Mouse (Mus musculus) CH12.LX (cell line): ENCODE results near the gene Srrm4. TPM values are rescaled to one million over a fixed set of nuclear protein-coding genes. Genes with fewer than 3 reads are reported as not detected.

Source experiments
- DNase-seq: peaks from one replicate; pipeline ENCODE4 v3.0.0-alpha.2; 2013; ENCODE audit errors: extremely low read depth
- H3K27ac ChIP-seq: 2 replicates; pipeline ENCODE4 v1.5.1; 2012; ENCODE audit warnings: low read depth, mild to moderate bottlenecking, control low read depth, moderate library complexity; ENCODE audit not compliant: insufficient read depth
- H3K27me3 ChIP-seq: replicated peaks from 2 replicates; pipeline ENCODE3; 2012; ENCODE audit warnings: inconsistent platforms
- H3K36me3 ChIP-seq, 2 experiments: replicated peaks in 1 of 2; 2 replicates each; pipeline versions ENCODE3 to v1.6.1; 2012; ENCODE audit warnings: inconsistent platforms in 1 of 2, low read length in 1 of 2, mild to moderate bottlenecking in 1 of 2, mixed read lengths in 1 of 2, moderate library complexity in 1 of 2; ENCODE audit not compliant: control insufficient read depth in 1 of 2, insufficient read depth in 1 of 2
- H3K4me1 ChIP-seq, 2 experiments: 2 replicates each; pipeline ENCODE4 v1.6.1; 2012; ENCODE audit warnings: inconsistent platforms in 1 of 2, moderate library complexity in 1 of 2; ENCODE audit not compliant: insufficient read depth in 2 of 2, control insufficient read depth in 1 of 2
- H3K4me2 ChIP-seq: 2 replicates; pipeline ENCODE4 v1.6.1; 2012; ENCODE audit warnings: low read depth, mild to moderate bottlenecking, control low read depth; ENCODE audit not compliant: poor library complexity, insufficient read depth, severe bottlenecking
- H3K4me3 ChIP-seq, 3 experiments: fragments of 150-350 bp in 1 of 3; sonication (generic) in 1 of 3; replicated peaks in 1 of 3; 2 replicates each; pipeline versions ENCODE3 to v1.5.1; 2011 to 2012; ENCODE audit warnings: low read depth in 2 of 3, low read length in 2 of 3, mild to moderate bottlenecking in 2 of 3, moderate library complexity in 2 of 3, control low read depth in 1 of 3, improper control_type of control experiment in 1 of 3, inconsistent platforms in 1 of 3, mixed read lengths in 1 of 3; ENCODE audit not compliant: poor library complexity in 1 of 3
- H3K79me2 ChIP-seq: replicated peaks from 2 replicates; pipeline ENCODE4 v1.6.1; 2012; ENCODE audit warnings: mild to moderate bottlenecking, moderate library complexity; ENCODE audit not compliant: control insufficient read depth, poor library complexity, insufficient read depth, severe bottlenecking; ENCODE audit errors: extremely low read depth
- H3K9ac ChIP-seq: 2 replicates; pipeline ENCODE4 v1.6.1; 2012; ENCODE audit warnings: low read depth, mild to moderate bottlenecking, control low read depth, moderate library complexity; ENCODE audit not compliant: insufficient read depth
- H3K9me3 ChIP-seq: replicated peaks from 2 replicates; pipeline ENCODE3; 2012; ENCODE audit warnings: low read length, inconsistent platforms, mixed read lengths
- BHLHE40 ChIP-seq: IDR thresholded peaks from 2 replicates; pipeline ENCODE4 v1.6.1; 2011; ENCODE audit warnings: mild to moderate bottlenecking, low read depth, low read length, improper control_type of control experiment
- CHD1 ChIP-seq: IDR thresholded peaks from 2 replicates; pipeline ENCODE4 v1.6.1; 2012; ENCODE audit warnings: low read depth, low read length, improper control_type of control experiment, inconsistent platforms
- CTCF ChIP-seq, 2 experiments: IDR thresholded peaks in 1 of 2; conservative IDR thresholded peaks in 1 of 2; 2 replicates each; pipeline ENCODE4 v1.5.1; 2011 to 2012; ENCODE audit warnings: low read depth in 2 of 2, low read length in 2 of 2, improper control_type of control experiment in 1 of 2, inconsistent platforms in 1 of 2, mild to moderate bottlenecking in 1 of 2, moderate library complexity in 1 of 2
- E2F4 ChIP-seq: IDR thresholded peaks from 2 replicates; pipeline ENCODE4 v1.6.1; 2011; ENCODE audit warnings: low read depth, low read length, improper control_type of control experiment; ENCODE audit not compliant: insufficient replicate concordance
- ELF1 ChIP-seq: IDR thresholded peaks from 2 replicates; pipeline ENCODE4 v1.6.1; 2014; ENCODE audit warnings: low read depth, mild to moderate bottlenecking, inconsistent platforms, low read length, improper control_type of control experiment
- ETS1 ChIP-seq: conservative IDR thresholded peaks from 2 replicates; pipeline ENCODE4 v1.6.1; 2012; ENCODE audit warnings: low read depth, mild to moderate bottlenecking, inconsistent platforms, low read length, improper control_type of control experiment, moderate library complexity
- HCFC1 ChIP-seq: IDR thresholded peaks from 2 replicates; pipeline ENCODE4 v1.6.1; 2012; ENCODE audit warnings: low read depth, mild to moderate bottlenecking, inconsistent platforms, low read length, improper control_type of control experiment
- IRF4 ChIP-seq: IDR thresholded peaks from 2 replicates; pipeline ENCODE4 v1.6.1; 2014; ENCODE audit warnings: low read depth, mild to moderate bottlenecking, inconsistent platforms, low read length, improper control_type of control experiment
- JUN ChIP-seq: IDR thresholded peaks from 2 replicates; pipeline ENCODE4 v1.6.1; 2011; ENCODE audit warnings: low read depth, mild to moderate bottlenecking, low read length, improper control_type of control experiment, moderate library complexity; ENCODE audit not compliant: insufficient read depth
- JUND ChIP-seq: conservative IDR thresholded peaks from 2 replicates; pipeline ENCODE4 v1.6.1; 2011; ENCODE audit warnings: low read depth, low read length, improper control_type of control experiment
- KAT2A ChIP-seq: IDR thresholded peaks from 2 replicates; pipeline ENCODE4 v1.6.1; 2012; ENCODE audit warnings: low read length, improper control_type of control experiment, inconsistent platforms; ENCODE audit not compliant: insufficient replicate concordance
- MAX ChIP-seq: IDR thresholded peaks from 2 replicates; pipeline ENCODE4 v1.6.1; 2011; ENCODE audit warnings: low read length, improper control_type of control experiment
- MAZ ChIP-seq: IDR thresholded peaks from 2 replicates; pipeline ENCODE4 v1.6.1; 2012; ENCODE audit warnings: low read depth, mild to moderate bottlenecking, inconsistent platforms, low read length, improper control_type of control experiment, moderate library complexity
- MEF2A ChIP-seq: IDR thresholded peaks from 2 replicates; pipeline ENCODE4 v1.6.1; 2014; ENCODE audit warnings: low read depth, mild to moderate bottlenecking, inconsistent platforms, low read length, improper control_type of control experiment, borderline replicate concordance
- NELFE ChIP-seq: IDR thresholded peaks from 2 replicates; pipeline ENCODE4 v1.6.1; 2011; ENCODE audit warnings: low read depth, low read length, improper control_type of control experiment
- RAD21 ChIP-seq: IDR thresholded peaks from 2 replicates; pipeline ENCODE4 v1.6.1; 2011; ENCODE audit warnings: low read depth, mild to moderate bottlenecking, low read length, improper control_type of control experiment, moderate library complexity
- SMC3 ChIP-seq: IDR thresholded peaks from 2 replicates; pipeline ENCODE4 v1.6.1; 2011; ENCODE audit warnings: low read depth, low read length, improper control_type of control experiment
- TBP ChIP-seq: conservative IDR thresholded peaks from 2 replicates; pipeline ENCODE4 v1.6.1; 2011; ENCODE audit warnings: low read depth, low read length, improper control_type of control experiment
- UBTF ChIP-seq: IDR thresholded peaks from 2 replicates; pipeline ENCODE4 v1.6.1; 2012; ENCODE audit warnings: low read depth, mild to moderate bottlenecking, inconsistent platforms, low read length, improper control_type of control experiment, moderate library complexity
- ZKSCAN1 ChIP-seq: IDR thresholded peaks from 2 replicates; pipeline ENCODE4 v1.6.1; 2012; ENCODE audit warnings: low read depth, inconsistent platforms, low read length, improper control_type of control experiment, borderline replicate concordance
- ZMIZ1 ChIP-seq: IDR thresholded peaks from 2 replicates; pipeline ENCODE4 v1.6.1; 2012; ENCODE audit warnings: low read depth, mild to moderate bottlenecking, inconsistent platforms, low read length, improper control_type of control experiment
- ZNF384 ChIP-seq: IDR thresholded peaks from 2 replicates; pipeline ENCODE4 v1.6.1; 2012; ENCODE audit warnings: low read depth, low read length, improper control_type of control experiment, inconsistent platforms
- dilution Hi-C: fragments of 300-500 bp; cut with MboI; formaldehyde crosslinking; loops from 2 replicates; pipeline ENCODE4 v1.14.3; 2020; ENCODE audit warnings: low sequenced_read_pairs; ENCODE audit not compliant: extremely low pct_unique_long_range_greater_than_20kb, extremely low pct_ligation_motif_present
- in situ Hi-C: fragments of 300-500 bp; cut with MboI; formaldehyde crosslinking; loops from 3 replicates; pipeline ENCODE4 v1.14.3; 2019; ENCODE audit warnings: low sequenced_read_pairs, low pct_ligation_motif_present, low pct_unique_long_range_greater_than_20kb, mixed read lengths
- polyA plus RNA-seq: library from polyadenylated mRNA; unstranded; fragments of >175 nt; gene quantifications from 2 replicates; pipeline ENCODE4 v1.2.1, GENCODE M21; 2012; ENCODE audit warnings: low read depth; ENCODE audit not compliant: insufficient read length
- total RNA-seq, 2 experiments: library from RNA; depleted of rRNA; stranded (reverse); fragments of 300-350 nt in 1 of 2; fragments of >200 nt in 1 of 2; gene quantifications; 2 replicates each; pipeline ENCODE4 v1.2.3; 2012 to 2014

The Srrm4 gene
- total and polyA plus RNA-seq, 3 experiments: not detected

DNA sequence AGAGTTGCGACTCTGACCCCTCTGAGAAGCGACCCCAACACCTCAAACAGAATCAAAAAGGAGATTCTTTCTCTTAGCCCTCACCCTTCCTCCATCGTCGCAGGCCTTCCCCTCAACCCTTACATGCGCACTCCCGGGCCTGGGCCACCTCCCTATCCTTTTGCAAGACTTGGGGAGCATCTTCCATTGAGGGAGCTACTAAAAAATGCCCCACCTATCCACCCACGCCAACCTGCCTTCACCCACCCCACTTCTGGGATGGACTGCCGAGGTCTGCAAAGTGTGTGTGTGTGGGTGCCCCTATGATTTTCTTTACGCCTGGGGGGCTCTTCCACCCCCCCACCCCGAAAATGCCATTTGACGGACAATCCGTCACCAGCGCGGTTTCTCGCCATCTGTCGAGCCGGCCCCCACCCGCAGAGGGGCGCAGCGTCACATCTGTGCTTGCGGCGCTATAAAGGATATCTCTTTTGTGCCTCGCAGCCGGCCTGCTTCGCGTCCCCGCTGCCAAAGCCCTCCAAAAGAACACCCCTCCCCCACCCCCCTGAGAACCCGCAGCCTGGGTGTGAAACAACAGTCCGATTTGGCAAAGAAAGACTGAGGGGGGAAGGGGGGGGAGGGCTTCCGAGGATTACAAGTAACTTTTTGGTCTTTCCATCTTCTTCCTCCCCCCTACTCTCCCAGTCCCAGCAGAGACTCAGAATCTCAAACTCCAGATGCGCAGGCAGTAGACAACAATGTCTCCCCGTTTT, 608 bp upstream of the Srrm4 start:
- H3K4me3 ChIP-seq: no peak overlapping the region
- DNase-seq: no peak
- in situ Hi-C loops (no loop called here), dilution Hi-C loops (no loop called here)
- H3K9me3 ChIP-seq: peaks cover 91% of the 10 kb centered on the region
- no peaks in the 10 kb centered on the region for H3K4me1 ChIP-seq
- no peaks in the 10 kb centered on the region for H3K36me3 ChIP-seq
- no peaks in the 10 kb centered on the region for H3K27me3 ChIP-seq
- TF ChIP-seq NELFE: no peak
- no peak for TF ChIP-seq SMC3
- TF ChIP-seq, all 38 proteins: peak for 0
- Histone ChIP-seq H3K9ac (no peak overlapping the region), H3K79me2 (no peaks in the 10 kb centered on the region), H3K27ac (no peak overlapping the region), H3K4me2 (no peak overlapping the region)

DNA sequence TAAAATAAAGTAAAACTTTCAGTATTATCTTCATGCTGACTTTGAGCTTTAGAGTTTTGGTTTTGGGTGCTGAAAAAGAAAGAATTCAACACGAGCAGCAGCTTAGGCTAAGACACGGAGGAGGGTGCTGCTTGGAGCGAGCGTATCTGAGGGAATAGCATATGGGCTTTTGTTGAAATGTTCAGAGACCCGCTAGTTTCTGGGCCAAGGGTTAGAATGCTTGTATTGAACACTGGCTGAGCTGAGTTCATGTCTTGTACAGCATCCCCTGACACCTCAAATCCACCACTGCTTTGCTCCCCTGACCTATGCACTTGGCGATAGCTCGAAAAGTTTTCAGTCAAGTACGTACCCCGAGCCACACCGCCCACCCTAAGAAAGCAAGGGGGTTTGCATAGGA, 919 bp downstream of the Srrm4 start:
- no peak overlapping the region for H3K4me3 ChIP-seq
- dilution Hi-C loops (no loop called here), in situ Hi-C loops (no loop called here)
- H3K36me3 ChIP-seq: no peaks in the 10 kb centered on the region
- no peaks in the 10 kb centered on the region for H3K79me2 ChIP-seq
- H3K4me1 ChIP-seq: no peaks in the 10 kb centered on the region
- peaks cover 89% of the 10 kb centered on the region for H3K9me3 ChIP-seq
- H3K27me3 ChIP-seq: no peaks in the 10 kb centered on the region
- H3K9ac ChIP-seq: no peak overlapping the region
- TF ChIP-seq ZNF384: no peak
- no peak for TF ChIP-seq ZKSCAN1
- no peak for TF ChIP-seq CTCF (conservative IDR thresholded peaks at IDR 0.05 in 1 of 2, IDR thresholded peaks at IDR 0.05 in 1 of 2; ENCODE audit: low read depth in 2 of 2, low read length in 2 of 2)
- TF ChIP-seq RAD21: no peak
- no peak for TF ChIP-seq ZMIZ1
- TF ChIP-seq MAX: no peak
- TF ChIP-seq ETS1: no peak
- no peak for TF ChIP-seq KAT2A
- TF ChIP-seq HCFC1: no peak
- no peak overlapping the region for H3K27ac ChIP-seq
- no peak overlapping the region for H3K4me2 ChIP-seq
- no peak for DNase-seq

DNA sequence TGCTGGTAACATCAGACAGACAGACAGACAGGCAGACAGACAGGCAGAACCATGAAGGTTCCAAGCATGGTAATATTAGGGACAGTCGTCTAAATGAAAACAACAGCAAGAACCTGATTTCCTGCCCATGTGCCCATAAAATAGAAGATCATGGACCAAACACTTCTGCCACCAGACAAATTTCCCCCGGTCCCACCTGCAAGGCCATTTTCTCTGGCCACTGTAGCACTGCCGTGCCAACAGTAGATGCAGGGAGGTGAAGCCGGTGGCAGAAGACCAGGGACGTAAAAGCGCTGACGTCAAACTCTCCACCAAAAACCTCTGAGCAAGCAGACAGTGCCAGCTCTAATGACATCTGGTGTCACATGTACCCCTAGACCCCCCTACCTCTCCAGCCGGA, 2.0 kb downstream of the Srrm4 start:
- DNase-seq: no peak
- no peak overlapping the region for H3K4me3 ChIP-seq
- H3K9ac ChIP-seq: no peak overlapping the region
- TF ChIP-seq HCFC1 (no peak), MAZ (no peak), MEF2A (no peak), TBP (no peak), ELF1 (no peak), RAD21 (no peak), BHLHE40 (no peak), ZKSCAN1 (no peak), SMC3 (no peak), E2F4 (no peak), CHD1 (no peak), JUND (no peak), IRF4 (no peak), UBTF (no peak), JUN (no peak)
- TF ChIP-seq, all 38 proteins: peak for 0
- Histone ChIP-seq H3K27me3 (no peaks in the 10 kb centered on the region), H3K27ac (no peak overlapping the region), H3K36me3 (no peaks in the 10 kb centered on the region), H3K4me1 (no peaks in the 10 kb centered on the region), H3K9me3 (peaks cover 89% of the 10 kb centered on the region), H3K79me2 (no peaks in the 10 kb centered on the region), H3K4me2 (no peak overlapping the region)
- in situ Hi-C loops (no loop called here), dilution Hi-C loops (no loop called here)
